Mouse (Mus musculus): Measurements from ENCODE around the gene Zfp706.

Zfp706 gene

DNA sequence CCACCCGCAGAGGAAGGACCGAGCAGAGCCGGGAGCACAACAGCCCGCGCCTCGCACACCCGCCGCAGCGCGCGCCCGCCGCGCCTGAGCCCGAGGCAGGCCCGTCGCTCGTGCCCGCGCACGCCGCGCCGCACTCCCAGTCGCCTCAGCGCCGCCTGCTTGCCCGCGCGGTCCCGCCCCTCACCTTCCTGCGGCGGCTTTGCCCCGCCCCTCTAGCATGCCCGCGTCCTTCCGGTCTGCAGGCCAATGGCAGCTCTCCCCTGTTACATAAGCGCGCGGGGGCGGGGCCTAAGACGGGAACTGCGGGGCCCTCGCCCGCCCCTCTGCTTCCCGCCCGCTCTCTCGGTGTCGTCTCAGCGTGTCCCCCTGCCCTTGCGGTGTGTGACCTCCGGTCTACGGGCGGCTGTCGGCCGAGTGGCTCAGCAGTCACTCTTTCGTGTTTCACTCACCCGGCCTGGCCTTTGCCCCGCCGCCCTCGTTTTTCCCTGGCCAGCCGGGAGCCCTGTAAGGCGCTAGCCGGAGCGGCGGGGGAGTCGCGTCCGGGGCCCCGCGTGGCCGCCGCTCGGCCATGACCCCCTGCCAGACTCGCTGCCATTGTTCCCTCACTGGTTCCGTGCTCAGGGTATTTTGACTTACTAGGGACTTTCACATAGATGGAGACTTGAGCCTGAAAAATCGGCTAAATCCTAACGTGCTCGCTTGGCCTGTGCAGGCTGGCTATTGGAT, at the start of gene Zfp706:
TSS of gene Zfp706 (minus strand) at position 541 of the 726 bp plus-strand sequence.
- DNase-seq, result peak; percentile 100

DNA sequence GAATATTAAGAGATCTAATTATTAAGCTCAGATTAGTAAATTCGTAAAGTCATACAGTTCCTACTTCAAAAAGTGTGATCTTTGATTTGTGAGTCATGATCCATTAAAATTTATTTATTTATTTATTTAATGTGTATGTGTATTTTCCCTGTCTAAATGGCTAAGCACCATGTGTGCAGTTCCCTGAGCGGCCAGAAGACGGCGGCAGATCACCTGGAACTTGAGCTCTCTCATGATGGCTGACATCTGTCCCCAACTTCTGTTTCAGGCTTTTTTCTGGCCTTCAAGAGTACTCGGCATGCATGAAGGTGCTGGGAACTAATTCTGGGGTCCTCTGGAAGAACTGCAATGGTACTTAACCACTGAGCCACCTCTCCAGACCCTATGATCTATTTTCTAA, 47.0 kb upstream of the Zfp706 start:
- no peak for DNase-seq

DNA sequence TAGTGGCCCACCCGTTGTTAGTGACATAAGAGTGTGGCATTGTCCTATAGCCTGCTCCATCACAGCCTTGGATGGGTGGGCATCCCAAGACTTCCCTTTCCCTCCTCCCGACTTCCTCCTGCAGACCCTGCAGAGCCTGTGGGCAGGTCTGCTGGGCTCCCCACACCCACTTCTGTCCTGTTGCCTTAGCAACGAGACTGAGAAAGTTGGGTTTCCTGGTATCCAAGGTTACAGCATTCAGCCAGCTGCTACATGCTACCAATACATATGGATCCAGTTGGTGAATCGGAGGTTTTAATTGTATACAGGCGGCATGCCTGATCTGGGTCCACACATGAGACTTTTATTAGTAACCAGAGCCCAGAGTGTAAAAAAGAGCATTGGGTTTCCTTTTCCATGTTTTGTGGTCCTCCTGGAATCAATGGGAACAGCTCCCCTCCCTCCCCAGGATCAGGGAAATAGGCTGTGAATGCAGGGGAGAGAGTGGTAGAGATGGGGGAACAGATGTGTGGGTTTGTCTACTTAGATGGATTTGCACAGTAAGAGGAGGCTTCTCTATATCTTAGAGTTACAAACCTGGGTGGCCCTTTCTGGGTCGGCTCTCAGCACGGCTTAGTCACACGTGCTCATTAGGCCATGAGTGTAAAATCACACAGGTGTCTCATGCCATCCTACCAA, 45.7 kb upstream of the Zfp706 start:
- DNase-seq, result no peak

DNA sequence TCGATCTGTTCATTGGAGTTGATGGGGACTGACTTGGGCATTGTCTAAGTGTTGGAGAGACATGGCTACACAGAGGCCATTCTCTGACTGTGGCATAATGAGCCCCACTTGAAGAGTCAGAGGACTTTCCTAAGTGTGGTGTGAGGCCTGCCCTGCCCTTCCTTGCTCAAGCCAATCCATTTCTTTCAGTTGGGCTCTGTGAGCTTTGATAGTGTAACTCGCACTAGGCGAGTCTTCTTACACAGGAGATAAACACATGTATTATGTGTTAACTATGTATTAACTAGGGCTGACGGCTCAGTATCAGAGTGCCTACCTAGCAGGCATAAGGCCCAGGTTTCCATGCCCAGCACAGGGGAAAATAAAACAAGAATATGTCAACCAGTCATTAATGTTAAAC, 39.8 kb upstream of the Zfp706 start:
- DNase-seq, result no peak

DNA sequence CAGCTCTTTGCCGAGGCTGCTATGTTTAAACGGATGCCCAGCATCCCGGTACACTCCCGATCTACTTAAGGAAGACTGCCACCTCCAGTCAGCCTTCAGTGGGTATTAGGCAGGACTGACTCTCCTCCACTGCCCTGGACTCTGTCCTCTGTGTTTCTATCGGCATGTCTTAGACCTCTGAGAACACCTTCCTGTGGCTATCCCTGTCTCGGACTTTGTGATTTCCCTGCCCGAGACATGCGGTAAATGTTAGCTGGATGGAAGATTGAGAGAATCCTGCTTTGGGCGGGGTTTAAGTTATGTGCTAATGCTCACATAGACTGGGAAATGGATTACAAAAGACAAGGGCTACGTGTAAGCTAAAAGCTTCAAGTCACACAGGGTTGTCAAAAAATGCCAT, 39.0 kb upstream of the Zfp706 start:
- no peak for DNase-seq

DNA sequence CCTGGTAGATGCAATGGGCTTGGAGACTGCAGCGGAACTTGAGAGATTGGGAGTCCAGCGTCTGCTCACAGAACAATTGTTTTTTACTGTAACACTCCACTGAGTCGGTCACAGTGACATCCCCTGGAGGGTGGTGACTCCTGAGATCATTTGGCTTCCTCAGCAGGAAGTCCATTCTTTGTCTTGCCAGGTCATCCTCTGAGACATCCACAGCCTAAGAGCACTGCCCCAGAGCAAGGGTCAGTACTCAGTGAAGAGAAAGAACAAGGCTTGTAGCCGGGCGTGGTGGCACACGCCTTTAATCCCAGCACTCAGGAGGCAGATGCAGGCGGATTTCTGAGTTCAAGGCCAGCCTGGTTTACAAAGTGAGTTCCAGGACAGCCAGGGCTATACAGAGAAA, 38.6 kb upstream of the Zfp706 start:
- DNase-seq, result no peak

DNA sequence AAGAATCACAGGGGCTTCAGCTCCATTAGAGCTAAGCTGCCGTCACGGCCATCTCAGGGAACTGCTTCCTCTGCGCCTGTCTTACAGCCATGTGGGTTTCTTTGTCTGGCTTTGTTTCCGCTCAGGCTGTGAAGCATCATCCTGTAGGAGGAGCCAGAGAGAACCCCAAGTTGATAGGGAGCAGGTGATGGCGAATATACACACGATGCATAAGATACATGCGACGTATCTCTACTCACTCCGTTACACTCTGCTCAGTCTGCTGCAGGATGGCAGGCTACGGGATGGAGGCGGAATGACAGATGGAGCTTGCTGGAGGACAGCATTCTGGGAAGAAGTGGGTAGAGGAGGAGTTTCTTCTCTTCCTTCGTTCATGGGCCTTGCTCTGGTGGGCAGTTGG, 37.9 kb upstream of the Zfp706 start:
- DNase-seq, result peak; percentile 26 to 27

DNA sequence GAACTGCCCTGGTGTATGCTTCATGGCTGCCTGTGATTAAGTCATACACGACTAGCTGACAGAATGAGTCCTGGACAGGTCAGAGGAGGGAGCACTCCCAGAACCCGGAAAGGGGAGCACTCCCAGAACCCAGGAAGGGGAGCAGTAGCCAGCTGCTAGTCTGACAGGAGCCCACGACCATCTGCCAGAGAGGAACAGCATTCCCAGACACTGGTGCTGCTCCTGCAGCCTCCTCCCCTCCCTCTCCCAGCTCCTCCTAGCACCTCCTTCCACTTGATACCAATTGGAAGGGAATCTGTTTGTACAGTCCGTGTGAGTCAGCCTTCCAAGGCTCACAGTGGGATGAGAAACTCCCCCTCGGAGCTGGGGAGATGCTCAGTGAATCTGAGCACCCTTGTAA, 35.0 kb upstream of the Zfp706 start:
- DNase-seq, result peak; percentile 51 to 53

DNA sequence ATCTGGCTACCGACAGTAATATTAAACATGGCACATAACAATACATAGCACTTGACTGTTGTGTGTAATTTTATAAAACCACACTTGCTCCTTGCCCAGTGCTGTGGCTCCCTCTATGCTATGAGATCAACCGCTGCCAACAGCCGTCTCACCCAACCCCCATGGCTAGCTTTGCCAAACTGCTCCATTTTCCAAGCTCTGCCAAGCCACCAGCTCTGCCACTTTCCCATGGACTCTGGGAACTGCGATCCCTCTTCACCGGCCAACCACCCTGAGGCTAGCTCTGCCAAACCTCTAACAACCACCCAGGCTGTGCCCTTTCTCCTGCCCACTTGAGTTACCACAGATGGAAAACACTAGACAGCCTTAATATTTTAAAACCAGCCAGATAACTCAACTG, 33.6 kb upstream of the Zfp706 start:
- DNase-seq, result peak; percentile 37 to 66

DNA sequence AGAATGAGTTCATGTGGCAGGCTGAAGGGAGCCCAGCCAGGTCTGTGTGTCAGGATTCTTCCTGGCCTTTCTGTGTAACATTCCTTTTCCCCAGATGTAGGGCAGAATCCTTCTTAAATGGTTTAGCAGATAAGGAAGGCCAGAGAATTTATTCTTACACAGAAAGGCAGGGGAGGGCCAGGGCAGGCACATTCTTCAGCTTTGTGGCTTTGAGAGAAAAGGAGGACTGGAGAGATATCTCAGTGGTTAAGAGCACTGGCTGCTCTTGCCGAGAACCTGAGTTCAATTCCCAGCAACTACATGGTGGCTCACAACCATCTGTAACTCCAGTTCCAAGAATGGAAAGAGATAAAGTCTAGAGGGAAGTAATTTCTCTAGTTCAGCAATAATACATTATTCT, 31.1 kb upstream of the Zfp706 start:
- DNase-seq, result no peak

DNA sequence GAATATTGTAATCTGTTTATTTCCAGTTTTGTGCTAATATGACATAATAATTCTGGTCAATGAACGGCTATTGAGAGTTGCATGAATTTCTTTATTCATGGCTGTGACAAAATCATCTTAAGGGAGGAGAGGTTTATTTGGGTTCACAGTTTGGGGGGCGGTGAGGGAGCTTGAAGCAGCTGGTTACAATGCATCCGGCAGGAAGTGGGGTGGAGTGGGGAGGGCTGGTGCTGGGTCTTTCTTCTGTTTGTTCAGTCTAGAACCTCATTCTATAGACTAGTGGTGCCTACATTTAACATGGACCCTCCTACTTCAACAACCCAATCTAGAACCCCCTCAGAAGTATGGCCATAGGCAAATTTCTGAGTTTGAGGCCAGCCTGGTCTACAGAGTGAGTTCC, 30.1 kb upstream of the Zfp706 start:
- DNase-seq, result no peak

DNA sequence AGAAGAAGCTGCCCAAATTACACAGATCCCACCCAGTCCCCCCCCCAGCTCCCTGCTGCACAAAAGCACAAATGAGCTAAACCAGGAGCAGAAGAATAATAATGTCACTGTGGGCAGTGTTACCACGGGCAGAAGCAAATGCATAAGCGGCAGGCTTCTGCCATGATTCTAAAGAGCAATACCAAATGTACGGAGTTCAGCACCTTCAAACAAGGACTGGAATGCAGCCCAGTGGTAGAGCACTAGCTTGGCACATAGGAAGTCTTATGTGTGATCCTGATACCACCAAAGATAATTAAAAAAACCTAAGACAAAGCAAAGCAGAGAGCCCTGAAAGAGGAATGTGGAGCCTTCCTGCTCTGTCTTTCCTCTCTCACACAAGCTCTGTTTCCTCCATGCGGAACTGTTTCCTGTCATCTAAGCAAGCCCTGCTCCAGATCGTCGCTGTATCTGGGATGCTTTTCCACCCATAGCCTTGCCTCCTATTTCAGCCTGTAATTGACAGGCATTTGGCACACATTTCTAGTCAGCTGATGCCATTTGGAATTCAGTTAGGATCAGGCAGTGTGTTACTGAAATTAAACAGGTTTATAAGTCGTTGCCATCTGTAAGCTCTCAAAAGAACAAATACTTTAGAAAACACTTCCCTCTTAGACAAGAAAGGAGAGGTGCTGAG, 29.0 kb upstream of the Zfp706 start:
- no peak for DNase-seq

DNA sequence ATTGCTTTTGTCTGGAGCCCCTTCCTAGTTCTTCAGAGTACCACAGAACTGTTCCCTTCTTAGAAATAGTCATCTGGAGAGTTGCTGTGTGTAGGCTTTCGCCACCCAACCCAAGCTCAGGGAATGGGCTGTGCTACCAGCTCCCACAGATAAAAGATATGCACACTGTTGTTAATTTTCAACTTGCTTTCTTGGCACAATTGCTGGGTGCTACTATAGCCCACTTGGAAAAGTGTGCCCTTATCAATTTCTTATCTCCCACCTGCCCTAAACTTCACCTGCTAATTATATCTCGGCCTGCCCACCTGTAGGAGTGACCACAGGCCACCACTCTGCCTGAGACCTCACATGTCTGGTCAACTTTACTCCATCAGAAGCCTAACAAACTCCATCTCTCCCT, 26.6 kb upstream of the Zfp706 start:
- DNase-seq, result no peak

DNA sequence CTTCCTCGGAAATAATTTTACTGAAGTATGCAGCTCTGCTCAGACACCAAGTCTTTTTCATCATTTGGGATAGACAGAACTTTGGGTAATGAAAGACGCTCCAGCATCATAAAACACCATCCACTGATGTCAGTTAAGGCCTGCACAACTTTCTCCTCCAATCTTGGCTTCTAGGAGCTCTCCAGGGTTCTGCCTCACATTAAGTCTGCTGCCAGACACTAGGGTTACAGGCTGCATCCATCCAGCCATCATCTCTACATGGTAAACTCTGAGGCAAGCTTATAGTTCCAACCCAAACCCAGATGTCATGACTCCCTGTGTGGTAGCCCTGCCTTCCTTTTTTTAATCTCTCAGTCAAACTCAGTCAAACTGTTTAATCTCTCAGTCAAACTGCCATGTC, 25.9 kb upstream of the Zfp706 start:
- no peak for DNase-seq

DNA sequence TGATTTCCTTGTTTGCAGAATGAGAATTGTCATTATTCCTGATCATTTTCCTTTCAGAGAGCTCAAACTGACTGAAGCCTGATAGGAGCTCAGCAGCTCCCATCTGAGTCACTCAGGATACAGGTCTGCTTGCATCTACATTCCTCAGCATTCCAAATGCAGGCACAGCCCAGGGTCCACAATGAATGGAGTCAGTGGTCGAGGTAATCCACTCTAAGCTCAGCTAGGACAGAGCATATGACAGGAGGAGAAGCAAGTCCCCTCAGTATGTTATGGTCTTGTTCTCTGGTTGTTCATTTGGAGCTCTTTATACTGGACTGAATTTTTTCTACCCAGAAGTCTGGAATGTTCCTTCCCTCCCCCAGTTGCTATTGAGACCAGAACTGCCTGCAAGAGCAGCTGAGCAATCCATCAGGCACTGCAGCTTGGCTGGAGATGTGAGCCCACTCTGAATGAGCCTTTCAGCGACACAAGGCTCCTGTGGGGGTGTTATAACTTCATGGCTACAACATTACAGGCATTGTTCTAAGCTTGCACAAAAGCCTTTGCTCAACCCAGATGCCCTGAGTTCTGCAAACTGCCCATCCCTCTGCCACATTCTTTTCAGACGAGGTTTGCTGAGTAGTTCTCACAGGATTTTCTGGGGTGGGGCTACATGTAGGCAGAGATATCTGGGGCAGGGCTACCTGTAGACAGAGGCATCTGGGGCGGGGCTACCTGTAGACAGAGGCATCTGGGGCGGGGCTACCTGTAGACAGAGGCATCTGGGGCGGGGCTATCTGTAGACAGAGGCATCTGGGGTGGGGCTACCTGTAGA, 24.0 kb upstream of the Zfp706 start:
- no peak for DNase-seq

DNA sequence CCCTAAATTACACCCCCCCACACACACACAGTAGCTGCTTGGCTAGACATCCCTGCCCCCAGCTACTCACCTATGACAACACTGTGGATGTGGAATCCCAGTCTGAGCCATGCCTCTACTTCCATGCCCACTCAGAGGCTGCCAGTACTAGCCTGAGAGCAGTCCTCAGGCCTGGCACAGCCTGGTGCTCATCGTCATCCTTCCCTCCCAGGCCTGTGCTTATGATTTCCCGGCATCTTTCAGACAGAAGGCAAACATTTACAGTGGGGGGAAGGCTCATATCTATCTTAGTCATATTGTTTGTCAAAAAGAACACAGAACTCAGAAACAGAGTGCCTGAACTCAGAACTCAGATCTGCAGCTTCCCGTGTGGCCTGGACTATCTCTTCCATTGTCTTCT, 23.4 kb upstream of the Zfp706 start:
- DNase-seq, result no peak

DNA sequence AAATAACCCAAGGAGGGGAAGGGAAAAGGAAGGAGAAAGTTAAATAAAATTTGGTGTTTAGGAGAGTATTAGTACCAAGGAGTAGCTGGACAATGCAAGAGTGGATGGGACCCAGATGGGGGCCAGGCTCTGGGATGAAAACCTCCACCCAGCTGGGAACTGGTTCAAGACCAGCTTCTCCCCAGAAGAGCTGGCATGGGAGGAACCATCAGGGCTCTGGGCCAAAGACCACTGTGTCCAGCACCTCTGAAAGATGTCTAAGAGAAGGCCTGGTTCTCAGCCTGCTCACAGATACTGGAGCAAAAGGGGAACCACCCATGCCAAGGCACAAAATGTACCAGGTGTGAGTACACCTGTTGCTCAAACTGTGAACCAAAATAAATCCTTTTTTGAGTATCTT, 20.4 kb upstream of the Zfp706 start:
- no peak for DNase-seq

DNA sequence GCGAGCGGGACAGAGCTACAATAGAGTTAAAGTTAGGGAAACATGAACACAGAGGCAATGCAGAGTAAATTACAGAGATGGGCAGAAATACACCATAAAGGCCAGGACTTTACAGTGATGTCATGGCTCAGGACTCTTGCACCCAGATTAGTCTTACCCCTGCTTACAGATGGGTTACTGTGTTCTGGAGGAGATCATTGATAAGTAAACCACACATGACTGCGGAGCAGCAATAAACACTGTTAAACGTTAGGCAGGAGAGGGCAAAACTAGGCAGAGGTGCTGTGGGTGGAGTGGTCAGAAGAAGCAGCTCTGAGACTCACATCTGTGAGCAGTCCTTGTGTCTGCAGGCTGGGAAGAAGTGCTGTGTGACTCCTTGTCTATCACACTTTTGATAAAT, 18.9 kb upstream of the Zfp706 start:
- no peak for DNase-seq

DNA sequence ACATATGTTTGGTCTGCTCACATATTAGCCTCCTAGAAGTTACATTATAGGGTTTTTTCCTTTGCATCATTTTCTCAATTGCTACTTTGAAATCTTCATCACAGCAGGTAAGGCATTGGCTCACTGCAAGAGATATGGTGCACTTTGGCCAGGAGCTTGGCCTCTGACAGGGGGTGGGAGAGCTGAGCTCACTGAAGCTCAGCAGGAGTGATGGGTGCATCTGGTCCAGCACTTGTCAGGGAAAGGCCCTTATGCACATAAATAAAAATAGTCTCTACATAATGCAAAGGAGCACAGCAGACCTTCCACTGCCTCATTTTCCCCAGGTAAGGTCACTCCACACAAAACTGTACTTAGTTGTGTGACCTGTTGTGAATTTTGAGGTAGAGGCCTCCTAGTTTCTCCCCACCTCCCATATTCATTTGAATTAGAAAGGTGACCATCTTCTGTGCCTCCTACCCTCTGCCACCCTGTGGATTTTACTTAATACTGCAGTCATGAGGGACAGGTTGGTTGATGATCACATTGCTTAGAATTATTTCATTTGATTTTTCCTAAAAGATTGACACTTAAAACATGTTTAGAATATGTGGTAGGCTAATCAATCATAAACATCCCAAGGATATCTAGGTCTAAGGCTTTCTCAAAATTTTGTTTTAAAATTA, 13.1 kb upstream of the Zfp706 start:
- DNase-seq, result peak; percentile 47 to 52

DNA sequence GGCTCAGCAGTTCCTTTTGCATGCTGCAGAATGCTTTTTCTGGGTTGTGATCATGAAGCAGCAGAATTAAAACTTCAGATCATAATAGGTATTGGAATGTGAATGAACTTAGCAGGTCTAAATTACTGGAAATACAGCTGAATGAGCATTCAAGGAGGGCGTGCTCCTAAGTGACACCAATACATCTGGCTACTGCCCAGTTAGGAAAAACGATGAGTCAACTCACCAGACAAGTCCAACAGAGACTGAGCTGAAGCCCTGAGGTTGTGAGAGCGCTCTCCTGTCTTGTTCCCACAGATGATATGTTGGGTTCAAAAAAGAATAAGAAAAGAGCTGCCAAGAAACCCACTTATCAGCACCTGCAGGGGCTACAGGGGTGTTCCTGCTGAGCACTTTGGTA, 11.9 kb upstream of the Zfp706 start:
- no peak for DNase-seq

DNA sequence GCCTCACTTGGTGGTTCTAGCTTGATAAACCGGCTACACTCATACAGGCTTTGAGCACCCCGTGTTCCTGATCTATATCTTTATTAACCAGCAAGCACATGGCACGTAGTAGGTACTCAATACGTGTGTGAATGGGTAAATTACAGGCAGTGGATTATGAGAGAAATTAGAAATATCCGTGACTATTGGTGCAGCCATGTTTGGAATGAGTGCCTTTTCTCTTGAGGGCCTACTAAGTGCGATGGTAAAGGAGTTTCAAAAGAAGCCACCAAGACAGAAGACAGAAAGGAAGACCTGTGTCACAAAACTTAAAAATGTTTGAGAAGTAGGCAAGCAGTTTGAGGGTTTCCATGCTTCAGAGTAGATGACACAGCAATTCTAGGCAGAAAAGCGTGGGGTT, 4.3 kb upstream of the Zfp706 start:
- DNase-seq, result no peak

DNA sequence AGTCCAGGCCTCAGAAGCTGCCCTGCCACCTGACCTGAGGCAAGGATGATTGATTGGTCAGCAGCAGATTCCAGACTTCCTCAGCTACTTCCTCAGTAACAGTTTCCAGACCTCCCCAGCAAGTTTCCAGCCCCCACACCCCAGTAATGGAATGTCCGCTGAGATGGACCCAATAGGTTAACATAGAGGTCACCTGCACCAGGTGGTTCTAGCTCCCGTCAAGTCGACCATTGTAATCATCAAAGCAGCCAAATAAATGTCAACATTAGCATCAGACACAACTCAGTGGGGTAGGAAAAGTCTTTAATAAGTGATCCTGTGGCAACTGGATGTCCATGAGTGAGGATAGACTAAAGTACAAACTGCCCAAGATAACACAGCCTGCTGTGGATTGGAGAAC, 3.7 kb upstream of the Zfp706 start:
- DNase-seq, result no peak

DNA sequence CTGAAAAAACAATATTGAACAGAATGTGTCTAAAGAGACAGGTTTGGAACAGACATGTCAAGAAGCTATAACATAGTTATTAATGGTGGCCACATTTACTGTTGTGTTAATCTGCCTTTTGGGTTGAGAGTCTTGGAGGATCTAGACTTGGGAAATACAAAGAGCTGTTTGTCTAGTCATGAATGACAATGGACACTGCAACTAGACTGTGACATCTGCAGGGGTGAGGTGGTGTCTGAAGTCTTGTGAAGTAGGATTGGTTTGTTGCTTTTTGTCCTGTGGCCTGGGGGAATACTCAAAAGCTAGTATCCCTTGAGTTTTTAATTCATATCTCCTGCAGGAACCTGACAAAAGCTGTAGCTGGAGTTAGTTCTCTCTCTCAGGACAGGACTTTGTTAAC, 973 bp upstream of the Zfp706 start:
- no peak for DNase-seq
